Comparison of ENCODE assay signal across 8 mouse cellular contexts in genomic region chr12:72084261-72085023, GRCm38 (mm10). TPM values are rescaled to one million over a fixed set of nuclear protein-coding genes. Genes with fewer than 3 reads are reported as not detected.
A peak's percentile ranks its signal among the peaks of the same experiment; 100 is the strongest.
DNase-seq lines count a peak whose midpoint lies in the region; ATAC-seq and TF ChIP-seq lines count a peak whose summit lies in the region.

No protein-coding gene starts in this region.

- DNase-seq in gastrocnemius, adult 18-20 months (ENCODE audit: low spot score) = peak; percentile 43
- DNase-seq in gastrocnemius, postnatal 14 days = no peak
- no peak for DNase-seq in ES-E14 (ENCODE audit: low read depth, low spot score)
- DNase-seq in ovary, postnatal 36 days (ENCODE audit: low spot score) = peak; percentile 68
- DNase-seq in cerebellum, adult 9-11 months = no peak

- H3K4me1 ChIP-seq in ES-E14 (ENCODE audit: control insufficient read depth in 2 of 2, insufficient read depth in 2 of 2, low read length in 2 of 2, poor library complexity in 1 of 2) = peaks cover 3 to 5% of the 10 kb centered on the region in 2 experiments; a peak in 1 of 4 replicates
- no peaks in the 10 kb centered on the region for H3K4me1 ChIP-seq in embryonic fibroblast, embryonic 13.5 days (ENCODE audit: control insufficient read depth, insufficient read depth, low read length)
- peaks cover 18% of the 10 kb centered on the region for H3K4me1 ChIP-seq in intestine, embryonic 15.5 days (replicated peaks)
- peaks cover 30% of the 10 kb centered on the region for H3K4me1 ChIP-seq in liver, embryonic 15.5 days (replicated peaks)

- ATAC-seq in intestine, embryonic 15.5 days = peak; percentile 29
- peak; percentile 12 for ATAC-seq in liver, embryonic 15.5 days (ENCODE audit: insufficient read depth)

- in situ Hi-C loops in ES-E14 (cut with MboI; ENCODE audit: low sequenced_read_pairs in 2 of 2, unreplicated experiment in 2 of 2) = no loop called here

- intact Hi-C loops in gastrocnemius, postnatal 14 days (cut with DNase I; ENCODE audit: low total_unique reads) = no loop called here

- no peak for TF ChIP-seq CTCF in embryonic fibroblast, embryonic 13.5 days (IDR thresholded peaks at IDR 0.05; ENCODE audit: borderline replicate concordance, insufficient read depth, low read length)

- no peaks in the 10 kb centered on the region for H3K36me3 ChIP-seq in ES-E14 (ENCODE audit: control insufficient read depth, insufficient read depth, low read length, poor library complexity, severe bottlenecking)
- no peaks in the 10 kb centered on the region for H3K36me3 ChIP-seq in intestine, embryonic 15.5 days
- H3K36me3 ChIP-seq in liver, embryonic 15.5 days (replicated peaks) = no peaks in the 10 kb centered on the region

- H3K4me2 ChIP-seq in intestine, embryonic 15.5 days (replicated peaks) = peak overlapping the region; percentile 93
- H3K4me2 ChIP-seq in liver, embryonic 15.5 days = peak overlapping the region; percentile 88

- 2% methylated on average over 46 of the region's 46 CpGs for WGBS in intestine, embryonic 15.5 days
- 9% methylated on average over 46 of the region's 46 CpGs for WGBS in liver, embryonic 15.5 days (ENCODE audit: insufficient replicate concordance)

- H3K27ac ChIP-seq in ES-E14 (ENCODE audit: insufficient read depth, low read depth, low read length, poor library complexity, severe bottlenecking) = 0 out of 2 replicates have a peak overlapping the region, but pooled peaks have one; percentile 1
- 0 out of 2 replicates have a peak overlapping the region, but pooled peaks have one; percentile 8 for H3K27ac ChIP-seq in embryonic fibroblast, embryonic 13.5 days (ENCODE audit: insufficient read depth, low read length)
- peak overlapping the region; percentile 87 for H3K27ac ChIP-seq in intestine, embryonic 15.5 days
- H3K27ac ChIP-seq in liver, embryonic 15.5 days (replicated peaks) = peak overlapping the region; percentile 80

- no peaks in the 10 kb centered on the region for H3K27me3 ChIP-seq in intestine, embryonic 15.5 days (replicated peaks)
- H3K27me3 ChIP-seq in liver, embryonic 15.5 days = peaks cover 33% of the 10 kb centered on the region

- no peaks in the 10 kb centered on the region for H3K9me3 ChIP-seq in ES-E14 (ENCODE audit: control insufficient read depth, insufficient read depth, low read depth, low read length)
- H3K9me3 ChIP-seq in intestine, embryonic 15.5 days = no peaks in the 10 kb centered on the region
- no peaks in the 10 kb centered on the region for H3K9me3 ChIP-seq in liver, embryonic 15.5 days (replicated peaks)

- peak overlapping the region; percentile 84 for H3K9ac ChIP-seq in ES-E14 (ENCODE audit: insufficient read depth, low read depth, low read length, poor library complexity, severe bottlenecking)
- peak overlapping the region; percentile 70 for H3K9ac ChIP-seq in intestine, embryonic 15.5 days
- peak overlapping the region; percentile 46 for H3K9ac ChIP-seq in liver, embryonic 15.5 days

- TF ChIP-seq POLR2A in embryonic fibroblast, embryonic 13.5 days (IDR thresholded peaks at IDR 0.05; ENCODE audit: low read depth, low read length) = peak; percentile 50

- H3K4me3 ChIP-seq in ES-E14 (ENCODE audit: insufficient read depth in 1 of 2, low read depth in 1 of 2, low read length in 2 of 2, poor library complexity in 1 of 2, severe bottlenecking in 1 of 2) = peak overlapping the region; percentile 91 to 95
- H3K4me3 ChIP-seq in embryonic fibroblast, embryonic 13.5 days (ENCODE audit: insufficient read depth, low read length) = peak overlapping the region; percentile 46
- H3K4me3 ChIP-seq in intestine, embryonic 15.5 days (replicated peaks) = peak overlapping the region; percentile 76
- peak overlapping the region; percentile 86 for H3K4me3 ChIP-seq in liver, embryonic 15.5 days (replicated peaks)

TF ChIP-seq in ES-E14, 5 proteins besides CTCF, POLR2A, EP300 and RAD21:
- TF ChIP-seq MAFK (IDR thresholded peaks at IDR 0.05; ENCODE audit: insufficient read depth, low read depth, low read length) (no peak), ZNF384 (IDR thresholded peaks at IDR 0.05; ENCODE audit: low read depth, low read length) (no peak), ZC3H11A (IDR thresholded peaks at IDR 0.05; ENCODE audit: borderline replicate concordance, low read depth, low read length) (no peak), HCFC1 (IDR thresholded peaks at IDR 0.05; ENCODE audit: borderline replicate concordance, insufficient read depth, low read length) (no peak), CHD2 (IDR thresholded peaks at IDR 0.05; ENCODE audit: low read depth, low read length) (no peak)

RNA-seq across cellular contexts. Expression of gene L3hypdh, which starts 0.8 kb away (rescaled TPM):
- total RNA-seq in gastrocnemius, adult 18-20 months (2021) = under 1 TPM; 0.76 to 0.80 TPM
- total RNA-seq in gastrocnemius, postnatal 14 days (2021) = 1 to 10 TPM; 2.7 to 3.1 TPM
- total RNA-seq in ES-E14 (2012; rRNA removed) = 1.8 and 3.0 TPM in 2 replicates
- polyA plus RNA-seq in embryonic fibroblast, embryonic 13.5 days (2011; ENCODE audit: insufficient read length, low read depth, missing spikeins) = 10.6 and 11.5 TPM in 2 replicates
- polyA plus RNA-seq in intestine, embryonic 15.5 days (2015; fragmentation: Nextera tagmentation; extraction: Ambion mirVana) = 15.2 and 16.2 TPM in 2 replicates
- polyA plus RNA-seq in liver, embryonic 15.5 days (2015; fragmentation: Nextera tagmentation; extraction: Ambion mirVana) = 7.6 and 9.2 TPM in 2 replicates

RNA-seq across cellular contexts. Expression of gene Jkamp, which starts 0.9 kb away (rescaled TPM):
- 10 to 100 TPM; 10.4 to 13.7 TPM for total RNA-seq in gastrocnemius, adult 18-20 months (2021)
- total RNA-seq in gastrocnemius, postnatal 14 days (2021) = 10 to 100 TPM; 14.9 to 16.2 TPM
- total RNA-seq in ES-E14 (2012; rRNA removed) = 33.2 and 48.3 TPM in 2 replicates
- polyA plus RNA-seq in embryonic fibroblast, embryonic 13.5 days (2011; ENCODE audit: insufficient read length, low read depth, missing spikeins) = 41.9 and 48.4 TPM in 2 replicates
- 59.8 and 66.7 TPM in 2 replicates for polyA plus RNA-seq in intestine, embryonic 15.5 days (2015; fragmentation: Nextera tagmentation; extraction: Ambion mirVana)
- polyA plus RNA-seq in liver, embryonic 15.5 days (2015; fragmentation: Nextera tagmentation; extraction: Ambion mirVana) = 18.8 and 21.4 TPM in 2 replicates

RNA-seq across cellular contexts. Expression of gene Gpr135, which starts 13.5 kb away (rescaled TPM):
- under 1 TPM in 1 of 2 experiments, not detected in 1; 0.17 TPM for total RNA-seq in gastrocnemius, adult 18-20 months (2021)
- under 1 TPM; 0.38 to 0.43 TPM for total RNA-seq in gastrocnemius, postnatal 14 days (2021)
- total RNA-seq in ES-E14 (2012; rRNA removed) = 2.7 and 4.2 TPM in 2 replicates
- 1.1 and 1.6 TPM in 2 replicates for polyA plus RNA-seq in embryonic fibroblast, embryonic 13.5 days (2011; ENCODE audit: insufficient read length, low read depth, missing spikeins)
- polyA plus RNA-seq in intestine, embryonic 15.5 days (2015; fragmentation: Nextera tagmentation; extraction: Ambion mirVana) = 0.54 and 0.68 TPM in 2 replicates
- 0.12 and 0.15 TPM in 2 replicates for polyA plus RNA-seq in liver, embryonic 15.5 days (2015; fragmentation: Nextera tagmentation; extraction: Ambion mirVana)

Comparison
In these comparisons a context has a peak if more than half of its experiments do, and no peak if none do; other contexts are left out.
1. DNase-seq: peak in gastrocnemius, adult 18-20 months (single experiment) and ovary, postnatal 36 days (single experiment); none in gastrocnemius, postnatal 14 days (single experiment), ES-E14 (single experiment) and cerebellum, adult 9-11 months (single experiment).
2. H3K27ac ChIP-seq: peak in every context shown above with its lines; median percentile 87 in intestine, embryonic 15.5 days; 80 in liver, embryonic 15.5 days; 8 in embryonic fibroblast, embryonic 13.5 days; 1 in ES-E14.
3. Peak in every context shown above with its lines, with median percentiles within 50 percentile points of each other: H3K4me3 ChIP-seq and H3K9ac ChIP-seq.